Mouse (Mus musculus): ENCODE data around the gene Chaf1a.

GRCm38 (mm10) chr17:56051369-56051768 lies 11.1 kb downstream of the Chaf1a start:
- TF ChIP-seq CTCF (IDR thresholded peaks at IDR 0.05; ENCODE audit: low read depth), result no peak
- no peak for TF ChIP-seq EP300 (IDR thresholded peaks at IDR 0.05; ENCODE audit: low read depth)
